Mouse (Mus musculus) layer of hippocampus, adult 18-20 months (tissue): Measurements from ENCODE around the gene Col18a1. TPM values are rescaled to one million over a fixed set of nuclear protein-coding genes. Genes with fewer than 3 reads are reported as not detected.
A peak's percentile ranks its signal among the peaks of the same experiment; 100 is the strongest.

Source experiments
- DNase-seq, 2 experiments: peaks; one replicate each; pipeline ENCODE4 v3.0.0; 2022; ENCODE audit warnings: low spot score in 2 of 2
- total RNA-seq, 2 experiments: library from RNA; stranded (reverse); gene quantifications; 2 replicates each; pipeline ENCODE4 v1.2.3; 2021

Col18a1 gene
- total RNA-seq, 2 experiments from 2014 or later: 3.3 to 3.5 TPM

DNA sequence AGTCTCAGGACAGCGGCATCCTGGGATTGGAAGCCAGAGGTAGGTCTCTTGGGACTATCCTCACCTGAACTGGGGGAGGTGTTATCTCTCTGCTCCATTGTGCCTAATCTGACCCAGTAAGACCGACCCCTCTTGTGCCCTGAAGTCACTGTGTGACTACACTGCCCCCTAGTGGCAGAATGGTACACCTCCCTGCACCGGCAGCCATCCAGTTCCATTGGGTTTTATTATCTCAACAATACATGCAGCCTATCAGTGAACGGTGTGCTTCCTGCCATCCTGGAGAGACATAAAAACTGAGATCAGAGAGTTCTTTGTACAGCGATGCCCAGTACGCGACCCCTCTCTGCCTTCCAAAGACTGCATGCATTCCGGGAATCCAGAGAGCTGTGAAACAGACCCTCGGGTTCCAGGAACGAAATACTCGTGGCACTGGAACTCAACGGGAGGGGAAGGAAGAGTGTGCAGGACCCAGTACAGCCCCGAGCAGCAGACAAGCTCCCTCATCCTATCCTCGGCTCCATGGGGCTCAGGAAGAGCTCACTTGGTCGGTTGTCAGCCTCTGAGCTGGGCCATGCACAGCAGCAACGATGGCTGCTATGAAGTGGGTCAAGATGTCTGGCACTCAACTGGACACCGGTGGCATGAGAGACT is 144.8 kb downstream of the Col18a1 start:
- peak; percentile 74 to 92 for DNase-seq

DNA sequence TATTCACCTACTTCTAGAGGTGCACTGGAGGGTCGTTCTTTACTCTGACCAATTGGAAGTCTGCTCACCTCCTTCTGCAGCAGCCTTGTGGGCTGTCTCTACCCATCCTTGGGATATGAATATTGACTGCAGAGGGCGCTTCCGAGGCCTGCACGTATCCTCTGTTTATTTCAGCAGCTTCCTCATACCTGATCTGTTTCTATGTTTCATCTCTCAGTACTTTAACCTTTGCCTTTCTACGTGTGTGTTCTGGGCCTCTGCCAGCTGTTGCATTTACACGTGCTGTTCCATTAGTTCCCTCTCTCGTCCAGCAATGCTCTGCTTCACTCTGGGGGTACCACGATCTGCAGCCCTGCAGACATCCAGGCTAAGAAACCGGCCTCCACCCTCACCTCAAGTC is 148.7 kb downstream of the Col18a1 start:
- DNase-seq: no peak

- no peak for DNase-seq
Measured at GRCm38 (mm10) chr10:77017061-77017460, 149.3 kb downstream of the Col18a1 start.

DNA sequence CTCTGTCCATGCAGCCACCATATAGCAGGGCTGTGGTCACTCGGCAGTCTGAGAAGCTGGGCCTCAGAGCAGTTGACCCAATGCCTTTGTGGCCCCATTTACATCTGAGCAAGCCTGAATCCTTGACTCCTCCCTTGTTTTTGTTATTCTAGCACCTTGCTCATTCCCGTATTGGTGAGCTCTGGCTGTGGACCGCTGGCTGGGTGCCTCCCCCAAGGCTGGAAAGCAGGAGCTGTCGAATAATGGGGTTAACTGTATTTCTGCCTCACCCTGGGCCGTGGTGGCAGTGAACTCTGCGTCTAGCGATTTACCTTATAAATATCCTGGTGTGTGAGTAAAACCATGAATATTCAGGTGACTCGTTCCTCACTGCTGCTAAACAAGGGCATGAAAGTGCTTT is 149.8 kb downstream of the Col18a1 start:
- no peak for DNase-seq

GRCm38 (mm10) chr10:77016080-77016479 is 150.3 kb downstream of the Col18a1 start:
- no peak for DNase-seq

DNA sequence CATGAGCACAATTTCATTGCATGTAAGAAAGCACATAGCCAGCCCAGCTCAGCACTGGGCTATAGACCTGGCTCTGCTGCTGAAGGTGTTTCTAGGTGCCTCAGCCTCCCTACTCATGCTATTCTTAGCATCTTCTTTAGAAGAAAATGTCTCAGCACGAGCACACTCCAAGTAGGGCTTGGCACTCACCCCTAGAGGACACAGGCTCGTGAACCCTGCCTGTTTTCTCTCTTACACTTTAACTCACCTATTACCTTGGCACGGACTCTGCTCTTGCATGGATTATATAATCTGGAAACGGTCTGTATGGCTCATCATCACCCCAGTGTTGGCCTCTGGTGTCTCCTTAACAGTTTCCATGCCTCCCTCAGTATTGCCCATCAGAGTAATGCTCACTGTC is 154.7 kb downstream of the Col18a1 start:
- no peak for DNase-seq

- peak in 1 of 2 experiments; percentile 37 for DNase-seq
Measured at GRCm38 (mm10) chr10:77008698-77009097, 157.7 kb downstream of the Col18a1 start.

DNA sequence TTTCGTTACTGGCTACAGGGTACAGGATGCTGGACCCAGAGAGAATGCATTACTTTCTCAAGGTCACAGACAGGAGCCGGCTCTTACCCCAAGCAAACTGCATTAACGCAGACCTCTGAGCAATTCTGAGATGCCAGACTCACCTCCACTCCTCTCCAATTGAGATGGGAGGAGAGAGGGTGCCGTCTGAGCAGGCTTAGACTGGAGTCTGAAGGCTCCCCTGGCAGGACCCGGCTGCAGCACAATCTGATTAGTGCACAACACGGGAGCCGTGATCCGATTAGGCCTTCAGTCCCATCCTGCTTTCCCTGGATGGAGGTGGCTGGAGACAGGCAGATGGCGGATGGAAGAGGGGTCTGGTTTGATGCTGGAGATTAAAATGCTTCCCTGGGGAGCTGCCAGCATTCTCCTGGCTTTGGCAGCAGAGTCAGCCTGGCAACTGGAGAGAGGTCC is 158.2 kb downstream of the Col18a1 start:
- peak; percentile 72 to 74 for DNase-seq

DNA sequence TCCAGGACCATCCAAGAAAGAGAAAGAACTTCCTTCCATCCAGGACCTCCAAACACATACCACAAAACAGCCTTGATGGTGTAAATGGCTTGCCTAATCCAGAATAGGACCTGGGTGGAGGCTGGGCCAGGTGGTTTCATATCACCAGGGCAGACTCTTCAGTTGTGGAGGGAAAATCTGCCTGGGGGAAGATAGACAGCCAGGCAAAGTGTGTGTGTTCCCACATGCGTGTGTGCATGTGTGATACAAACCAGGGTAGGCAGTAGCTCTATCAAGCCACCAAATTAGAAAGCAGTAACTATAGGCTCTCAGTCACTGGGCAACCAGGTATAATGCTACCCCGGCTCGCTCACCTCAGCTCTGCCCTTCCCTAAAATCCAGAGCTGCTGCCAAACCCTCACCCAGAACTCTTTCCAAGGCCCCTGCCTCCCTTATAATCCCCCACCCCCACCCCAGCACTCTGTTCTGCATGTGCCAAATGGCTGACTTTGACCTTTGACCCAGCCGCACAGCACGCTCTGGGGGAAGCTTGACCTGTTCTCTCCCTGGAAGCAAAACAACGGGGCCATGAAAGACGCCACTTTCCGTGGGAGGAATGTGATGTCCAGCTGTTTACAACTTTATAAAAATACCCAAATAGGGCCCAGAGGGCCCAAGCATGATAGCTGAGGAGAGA is 158.8 kb downstream of the Col18a1 start:
- DNase-seq: no peak

GRCm38 (mm10) chr10:77004936-77005335 is 161.4 kb downstream of the Col18a1 start:
- DNase-seq: no peak

Other genes with a start within 250 kb of the Col18a1 start
- gene Pcbp3, start 204.7 kb downstream of the Col18a1 start, total RNA-seq: 10 to 100 TPM; 64.6 to 66.0 TPM
- gene Slc19a1, start 134.3 kb downstream of the Col18a1 start, total RNA-seq: 10 to 100 TPM; 17.1 to 23.9 TPM
- 10 to 100 TPM; 30.3 to 30.9 TPM for gene Pofut2, start 92.7 kb upstream of the Col18a1 start, total RNA-seq